ENCODE assay signal across 8 mouse cellular contexts in genomic region chr10:87493576-87493975, GRCm38 (mm10). TPM values are rescaled to one million over a fixed set of nuclear protein-coding genes. Genes with fewer than 3 reads are reported as not detected.
DNase-seq lines count a peak whose midpoint lies in the region; ATAC-seq and TF ChIP-seq lines count a peak whose summit lies in the region.

Gene Ascl1 (minus strand): TSS chr10:87493660.

- peaks cover 54% of the 10 kb centered on the region for H3K27me3 ChIP-seq in lung, postnatal 0 days (replicated peaks; ENCODE audit: insufficient read depth, low read length)
- H3K27me3 ChIP-seq in intestine, embryonic 14.5 days (replicated peaks; ENCODE audit: control insufficient read depth, insufficient read depth, low read length), result peaks cover 95% of the 10 kb centered on the region
- H3K27me3 ChIP-seq in neural tube, embryonic 12.5 days (replicated peaks), result peaks cover 28% of the 10 kb centered on the region

- no peaks in the 10 kb centered on the region; the same call in 1 of the 2 replicates for H3K4me1 ChIP-seq in lung, postnatal 0 days (ENCODE audit: insufficient read depth, low read depth, low read length)
- peaks cover 9% of the 10 kb centered on the region; the same call in 1 of the 2 replicates for H3K4me1 ChIP-seq in intestine, embryonic 14.5 days (replicated peaks; ENCODE audit: control insufficient read depth, insufficient read depth, low read length)
- H3K4me1 ChIP-seq in neural tube, embryonic 12.5 days, result peaks cover 34% of the 10 kb centered on the region

- ATAC-seq in lung, postnatal 0 days, result 0 out of 2 replicates have a peak, but pooled peaks have one; percentile 6
- ATAC-seq in intestine, embryonic 14.5 days (replicated peaks; ENCODE audit: low FRiP score, low TSS enrichment, low read depth), result peak; percentile 48
- ATAC-seq in neural tube, embryonic 12.5 days (ENCODE audit: low FRiP score, low read depth), result peak; percentile 56

- peak within 1 kb of the TSS; percentile 85 for H3K4me2 ChIP-seq in lung, postnatal 0 days (replicated peaks; ENCODE audit: low read depth, low read length)
- H3K4me2 ChIP-seq in intestine, embryonic 14.5 days (ENCODE audit: low read length), result peak within 1 kb of the TSS; percentile 91
- peak within 1 kb of the TSS; percentile 78 for H3K4me2 ChIP-seq in neural tube, embryonic 12.5 days (replicated peaks)

- H3K36me3 ChIP-seq in lung, postnatal 0 days (ENCODE audit: insufficient read depth, low read length), result no peaks in the 10 kb centered on the region
- H3K36me3 ChIP-seq in intestine, embryonic 14.5 days (ENCODE audit: control insufficient read depth, insufficient read depth, low read length), result no peaks in the 10 kb centered on the region
- H3K36me3 ChIP-seq in neural tube, embryonic 12.5 days, result no peaks in the 10 kb centered on the region

- no peak for TF ChIP-seq EP300 in lung, postnatal 0 days (IDR thresholded peaks at IDR 0.05)

- WGBS in lung, postnatal 0 days, result 0% methylated on average over 23 of the region's 34 CpGs
- WGBS in intestine, embryonic 14.5 days, result under 1% methylated on average over 33 of the region's 34 CpGs
- 0% methylated on average over 33 of the region's 34 CpGs for WGBS in neural tube, embryonic 12.5 days

- no peak within 1 kb of the TSS for H3K27ac ChIP-seq in lung, postnatal 0 days (ENCODE audit: low read length)
- H3K27ac ChIP-seq in intestine, embryonic 14.5 days (ENCODE audit: low read depth), result peak within 1 kb of the TSS; percentile 41
- peak within 1 kb of the TSS; percentile 67 for H3K27ac ChIP-seq in neural tube, embryonic 12.5 days

- H3K9me3 ChIP-seq in lung, postnatal 0 days (ENCODE audit: low read length), result no peaks in the 10 kb centered on the region
- H3K9me3 ChIP-seq in intestine, embryonic 14.5 days (ENCODE audit: control insufficient read depth, low read length), result peaks cover 4% of the 10 kb centered on the region; the same call in 1 of the 2 replicates
- H3K9me3 ChIP-seq in neural tube, embryonic 12.5 days, result peaks cover 4% of the 10 kb centered on the region; the same call in 1 of the 2 replicates

- no peak for TF ChIP-seq CTCF in lung, postnatal 0 days (IDR thresholded peaks at IDR 0.05)

- peak; percentile 15 to 19 for DNase-seq in adrenal gland, postnatal 36 days
- DNase-seq in adrenal gland, postnatal 4 days (ENCODE audit: low spot score in 2 of 2), result no peak
- no peak for DNase-seq in lung, postnatal 0 days (ENCODE audit: low spot score)
- DNase-seq in lung, postnatal 36 days, result no peak
- DNase-seq in intestine, embryonic 14.5 days (ENCODE audit: low spot score), result no peak
- DNase-seq in natural killer cell, adult 2 months (ENCODE audit: low spot score in 2 of 2), result no peak
- DNase-seq in urinary bladder, postnatal 10 days (ENCODE audit: low spot score), result no peak

- H3K9ac ChIP-seq in lung, postnatal 0 days (replicated peaks; ENCODE audit: low read depth), result no peak within 1 kb of the TSS
- peak within 1 kb of the TSS; percentile 28 for H3K9ac ChIP-seq in intestine, embryonic 14.5 days (ENCODE audit: low read length)
- peak within 1 kb of the TSS; percentile 87 for H3K9ac ChIP-seq in neural tube, embryonic 12.5 days

- peak within 1 kb of the TSS; percentile 45 for H3K4me3 ChIP-seq in lung, postnatal 0 days (ENCODE audit: low read depth, low read length)
- H3K4me3 ChIP-seq in intestine, embryonic 14.5 days (ENCODE audit: low read depth, low read length), result peak within 1 kb of the TSS; percentile 56
- H3K4me3 ChIP-seq in neural tube, embryonic 12.5 days, result peak within 1 kb of the TSS; percentile 63

RNA-seq across cellular contexts. Expression of gene Ascl1, which starts in this region (rescaled TPM):
- 1 to 10 TPM; 1.1 to 1.6 TPM for total RNA-seq in adrenal gland, postnatal 36 days (2021)
- total RNA-seq in adrenal gland, postnatal 4 days (2021), result 1 to 10 TPM; 4.2 to 4.4 TPM
- polyA plus RNA-seq in lung, postnatal 0 days (2015; fragmentation: Nextera tagmentation; extraction: Ambion mirVana), result 0.44 and 0.52 TPM in 2 replicates
- 18.9 and 20.1 TPM in 2 replicates for polyA plus RNA-seq in intestine, embryonic 14.5 days (2014; fragmentation: Nextera tagmentation; extraction: Ambion mirVana)
- polyA plus RNA-seq in neural tube, embryonic 12.5 days (2016; fragmentation: Nextera tagmentation; extraction: Ambion mirVana), result 53.7 and 66.1 TPM in 2 replicates

Comparison
In these comparisons a context has a peak if more than half of its experiments do, and no peak if none do; other contexts are left out.
1. RNA of gene Ascl1 (polyA plus RNA-seq): 53.7 to 66.1 TPM in neural tube, embryonic 12.5 days and 18.9 to 20.1 TPM in intestine, embryonic 14.5 days; 0.44 to 0.52 TPM in lung, postnatal 0 days; every median in the first group is over 10 times any median in the second.
2. DNase-seq: peak in adrenal gland, postnatal 36 days (2 of 2); none in adrenal gland, postnatal 4 days (0 of 2), lung, postnatal 0 days (single experiment), lung, postnatal 36 days (single experiment), intestine, embryonic 14.5 days (single experiment), natural killer cell, adult 2 months (0 of 2) and urinary bladder, postnatal 10 days (single experiment).
3. Peak in ATAC-seq, H3K4me3 ChIP-seq and H3K4me2 ChIP-seq in lung, postnatal 0 days; RNA of the gene not detected or under 1 TPM.
4. ATAC-seq: peak in every context shown above with its lines; median percentile 56 in neural tube, embryonic 12.5 days; 48 in intestine, embryonic 14.5 days; 6 in lung, postnatal 0 days.
5. Peak in every context shown above with its lines, with median percentiles within 50 percentile points of each other: H3K4me2 ChIP-seq and H3K4me3 ChIP-seq.